Mouse (Mus musculus) kidney, adult 10 weeks (tissue): Measurements from ENCODE around the gene Gm17617. TPM values are rescaled to one million over a fixed set of nuclear protein-coding genes. Genes with fewer than 3 reads are reported as not detected.

ENCODE experiments used
- polyA plus RNA-seq: library from polyadenylated mRNA; stranded (reverse); fragments of 350-450 nt; fragmentation: Illumina TruSeq; extraction: RNeasy Lipid Tissue Mini Kit (QIAGEN cat#74804); gene quantifications from one replicate; pipeline ENCODE4 v1.2.3, GENCODE M21; 2014; ENCODE audit warnings: low read depth, low replicate concordance

Gene Gm17617
- not detected for polyA plus RNA-seq

GRCm38 (mm10) chr13:55133448-55133847 is at the start of gene Gm17617:
Gene Gm17617, minus strand, starts transcription at chr13:55133548.

GRCm38 (mm10) chr13:55152621-55153415 is 19.5 kb upstream of the Gm17617 start, which contains the start of gene Fgfr4:
Gene Fgfr4, plus strand, starts transcription at chr13:55152640.

GRCm38 (mm10) chr13:55105045-55105952 is 28.0 kb downstream of the Gm17617 start, which contains the start of gene Zfp346:
Gene Zfp346, plus strand, starts transcription at chr13:55105311.

GRCm38 (mm10) chr13:55099726-55100478 is 33.4 kb downstream of the Gm17617 start, which contains the start of gene Uimc1:
Gene Uimc1, minus strand, starts transcription at chr13:55100300.

Other genes starting within 250 kb of the Gm17617 start
- gene Unc5a, start 184.1 kb downstream of the Gm17617 start, polyA plus RNA-seq: not detected
- not detected for gene Hk3, start 112.2 kb downstream of the Gm17617 start, polyA plus RNA-seq
- 35.8 TPM for gene Uimc1, start 33.2 kb downstream of the Gm17617 start, polyA plus RNA-seq
- 4.5 TPM for gene Zfp346, start 28.2 kb downstream of the Gm17617 start, polyA plus RNA-seq
- 0.65 TPM for gene Fgfr4, start 19.1 kb upstream of the Gm17617 start, polyA plus RNA-seq
- gene Nsd1, start 76.2 kb upstream of the Gm17617 start, polyA plus RNA-seq: 58.6 TPM
- gene Prelid1, start 187.0 kb upstream of the Gm17617 start, polyA plus RNA-seq: 11.6 TPM
- gene Rab24, start 188.4 kb upstream of the Gm17617 start, polyA plus RNA-seq: 10.4 TPM
- gene Mxd3, start 196.3 kb upstream of the Gm17617 start, polyA plus RNA-seq: not detected
- 37.2 TPM for gene Lman2, start 229.2 kb upstream of the Gm17617 start, polyA plus RNA-seq
- not detected for gene Rgs14, start 236.2 kb upstream of the Gm17617 start, polyA plus RNA-seq